Mouse (Mus musculus): ENCODE measurements around the gene Cpsf4l.

DNA sequence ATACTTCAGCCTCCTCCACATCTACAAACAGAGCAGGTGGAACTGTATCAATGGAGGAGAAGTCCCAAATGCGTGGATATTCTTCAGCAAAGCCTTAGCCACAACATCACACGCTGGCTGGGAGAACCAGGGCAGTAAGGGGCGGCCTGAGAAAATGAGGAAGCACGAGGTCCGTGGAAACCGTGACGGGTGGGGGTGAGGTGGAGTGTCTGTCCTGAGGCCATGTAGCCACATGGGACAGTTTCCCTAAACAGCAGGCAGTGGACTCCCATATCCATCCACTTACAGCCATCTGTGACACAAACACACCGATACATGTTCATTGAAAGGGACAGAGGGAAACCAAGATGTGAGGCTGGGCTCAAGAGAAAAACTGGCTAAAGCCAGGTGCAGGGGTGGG is 28.1 kb upstream of the Cpsf4l start:
- no peak for TF ChIP-seq CTCF (IDR thresholded peaks at IDR 0.05; ENCODE audit: low read depth, low read length)
- TF ChIP-seq GATA1 (IDR thresholded peaks at IDR 0.05; ENCODE audit: borderline replicate concordance, low read length): no peak
- TF ChIP-seq TAL1 (conservative IDR thresholded peaks at IDR 0.05; ENCODE audit: low read depth, low read length): no peak
- no peak for TF ChIP-seq POLR2AphosphoS5 (IDR thresholded peaks at IDR 0.05; ENCODE audit: insufficient replicate concordance, low read depth, low read length)
